Mouse (Mus musculus) embryo, embryonic 10.5 days (tissue): ENCODE results near the gene Adamts2.

ENCODE experiments used
- DNase-seq: peaks from one replicate; pipeline ENCODE4 v3.0.0-alpha.2; 2015; ENCODE audit warnings: low spot score

Gene Adamts2

DNA sequence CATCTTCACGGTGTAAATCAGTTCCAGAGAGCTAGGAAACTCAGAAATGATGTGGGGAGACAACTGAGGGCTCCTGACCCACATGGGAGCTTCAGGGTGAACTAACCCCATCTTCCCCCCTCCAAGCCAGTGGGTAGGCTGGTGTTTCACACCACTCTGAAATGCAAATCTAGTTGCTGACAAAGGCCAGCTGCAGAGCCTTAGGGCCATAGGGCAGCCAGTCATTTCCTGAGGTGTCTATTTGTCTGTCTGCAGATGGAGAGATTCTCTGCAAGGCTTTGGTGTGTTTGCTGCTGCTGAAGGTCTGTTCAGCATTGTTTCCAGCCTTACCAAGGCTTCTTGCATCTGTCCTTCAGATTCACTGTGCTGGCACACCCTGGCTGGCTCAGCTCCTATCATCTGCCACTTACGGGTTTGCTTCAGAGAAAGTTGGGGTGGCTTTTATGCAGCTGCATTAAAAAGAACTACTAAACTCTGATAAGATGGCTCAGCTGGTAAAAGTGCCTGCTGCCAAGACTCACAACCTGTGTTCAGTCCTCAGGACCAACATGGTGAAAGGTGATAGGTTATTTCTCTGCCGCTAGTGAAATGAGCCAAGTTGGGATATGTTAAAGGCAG, 246.7 kb downstream of the Adamts2 start:
- no peak for DNase-seq

DNA sequence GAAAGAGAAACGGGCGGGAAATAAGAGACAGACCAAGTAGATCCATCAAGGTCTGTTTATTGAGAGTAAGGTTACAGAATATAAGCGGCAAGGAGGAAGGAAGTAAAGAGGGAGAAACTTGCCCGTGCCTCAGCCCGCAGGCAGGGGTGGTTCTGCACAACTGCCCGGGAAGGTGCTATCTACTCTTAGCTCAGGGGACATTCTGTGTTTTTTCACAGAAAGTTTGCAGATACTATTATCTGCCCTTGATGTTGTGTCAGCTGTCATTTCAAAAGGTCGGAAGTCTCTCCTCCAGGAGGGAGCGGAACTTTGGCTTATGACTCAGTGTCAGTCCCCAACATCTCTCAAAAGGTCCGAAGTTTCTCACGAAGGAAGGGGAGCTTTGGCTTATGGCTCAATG, 247.4 kb downstream of the Adamts2 start:
- DNase-seq = peak; percentile 4

DNA sequence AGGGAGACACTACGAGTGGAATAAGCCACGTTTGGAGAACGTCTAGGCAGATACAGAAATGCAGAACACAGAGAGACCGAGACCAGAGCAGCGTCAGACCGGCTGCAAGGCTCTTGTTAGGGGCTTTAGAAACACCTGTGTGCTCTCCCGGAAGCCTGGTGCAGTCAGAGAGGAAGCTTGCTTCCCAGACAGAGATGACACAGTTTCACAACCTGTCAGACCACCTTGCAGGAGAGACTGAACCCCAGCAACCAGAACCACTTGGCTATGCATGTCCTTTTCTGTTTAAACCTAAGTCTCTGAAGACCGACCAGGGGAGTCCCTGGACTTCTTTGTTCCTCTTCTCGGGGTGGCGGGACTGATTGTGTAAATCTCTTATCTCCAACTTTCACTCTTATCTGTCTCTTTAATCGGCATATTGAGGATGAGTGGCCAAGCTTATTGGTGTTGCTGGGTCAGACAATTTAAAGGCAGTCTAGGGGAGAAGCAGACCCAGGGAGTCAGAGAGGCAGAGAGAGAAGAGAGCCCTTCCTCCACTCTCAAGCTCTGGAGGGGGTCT, 248.4 kb downstream of the Adamts2 start, which contains the start of gene Grm6:
TSS of gene Grm6 (plus strand) at position 509 of the 559 bp plus-strand sequence.
- no peak for DNase-seq

GRCm38 (mm10) chr11:50850989-50851601, 249.2 kb downstream of the Adamts2 start:
- DNase-seq = peak; percentile 20
